Mouse (Mus musculus) liver, embryonic 16.5 days (tissue): ENCODE data around the gene AC140267.1. TPM values are rescaled to one million over a fixed set of nuclear protein-coding genes. Genes with fewer than 3 reads are reported as not detected.

Experiments used
- ATAC-seq: fragments of 200-750 bp; cut with Nextera tagmentation; 2 replicates; pipeline ENCODE4 v1.8.0; 2017; ENCODE audit warnings: low read depth, mild to moderate bottlenecking, moderate number of reproducible peaks, moderate library complexity
- H3K27ac ChIP-seq: fragments of 300-500 bp; sonication (generic); 2 replicates; pipeline ENCODE4 v1.5.1; 2014; ENCODE audit warnings: mild to moderate bottlenecking, low read length
- H3K27me3 ChIP-seq: fragments of 300-500 bp; sonication (generic); 2 replicates; pipeline ENCODE4 v1.6.1; 2014; ENCODE audit warnings: low read depth, low read length, mixed read lengths; ENCODE audit not compliant: control insufficient read depth, insufficient read depth
- H3K36me3 ChIP-seq: fragments of 300-500 bp; sonication (generic); 2 replicates; pipeline ENCODE4 v1.6.1; 2014; ENCODE audit warnings: mild to moderate bottlenecking; ENCODE audit not compliant: control insufficient read depth, insufficient read depth
- H3K4me1 ChIP-seq: fragments of 300-500 bp; sonication (generic); 2 replicates; pipeline ENCODE4 v1.6.1; 2014; ENCODE audit warnings: low read depth, low read length, mixed read lengths; ENCODE audit not compliant: control insufficient read depth
- H3K4me2 ChIP-seq: fragments of 300-500 bp; sonication (generic); 2 replicates; pipeline ENCODE4 v1.6.1; 2014; ENCODE audit warnings: low read depth, low read length, mixed read lengths
- H3K4me3 ChIP-seq: fragments of 300-500 bp; sonication (generic); 2 replicates; pipeline ENCODE4 v1.5.1; 2014; ENCODE audit warnings: low read depth, mild to moderate bottlenecking, low read length
- H3K9ac ChIP-seq: fragments of 300-500 bp; sonication (generic); 2 replicates; pipeline ENCODE4 v1.6.1; 2014; ENCODE audit warnings: low read depth, low read length
- H3K9me3 ChIP-seq: fragments of 300-500 bp; sonication (generic); replicated peaks from 2 replicates; pipeline ENCODE4 v1.6.1; 2016; ENCODE audit warnings: low read length; ENCODE audit not compliant: control insufficient read depth
- WGBS: fragments of 180-500 bp; shearing (Covaris S2); extraction: QIAGEN DNeasy Blood & Tissue Kit; methylation state at CpG from one replicate; pipeline ENCODE4 v1.1.7; 2014; ENCODE audit not compliant: insufficient replicate concordance; 5-methylcytosine and 5-hydroxymethylcytosine counted together
- polyA plus RNA-seq: library from polyadenylated mRNA; unstranded; fragments of >200 nt; fragmentation: Nextera tagmentation; extraction: Ambion mirVana; gene quantifications from 2 replicates; pipeline ENCODE4 v1.2.1, GENCODE M21; 2015

The AC140267.1 gene
- polyA plus RNA-seq, 1 experiment from 2014 or later: not detected

DNA sequence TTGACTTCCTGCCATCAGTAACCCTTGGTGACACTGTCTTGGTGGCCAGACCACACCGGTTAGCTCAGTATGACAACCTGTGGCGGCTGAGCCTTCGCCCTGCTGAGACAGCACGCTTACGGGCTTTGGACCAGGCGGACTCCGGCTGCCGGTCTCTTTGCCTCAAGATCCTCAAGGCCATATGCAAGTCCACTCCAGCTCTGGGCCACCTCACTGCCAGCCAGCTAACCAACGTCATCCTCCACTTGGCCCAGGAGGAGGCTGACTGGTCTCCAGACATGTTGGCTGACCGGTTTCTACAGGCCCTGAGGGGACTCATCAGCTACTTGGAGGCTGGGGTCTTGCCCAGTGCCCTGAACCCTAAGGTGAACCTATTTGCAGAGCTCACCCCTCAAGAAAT, 14.0 kb downstream of the AC140267.1 start:
- Histone ChIP-seq H3K4me2 (peak overlapping the region; percentile 67; the same call in 1 of the 2 replicates), H3K9me3 (no peaks in the 10 kb centered on the region), H3K4me3 (no peak overlapping the region), H3K36me3 (peaks cover 37% of the 10 kb centered on the region), H3K27me3 (no peaks in the 10 kb centered on the region), H3K27ac (peak overlapping the region; percentile 97), H3K9ac (peak overlapping the region; percentile 67), H3K4me1 (peaks cover 58% of the 10 kb centered on the region)
- no peak for ATAC-seq
- 82% methylated on average over 10 of the region's 10 CpGs for WGBS

GRCm38 (mm10) chr15:80250586-80250985, 15.0 kb downstream of the AC140267.1 start:
- peaks cover 58% of the 10 kb centered on the region for H3K4me1 ChIP-seq
- H3K4me2 ChIP-seq: peak overlapping the region; percentile 67
- peak; percentile 35 for ATAC-seq
- H3K4me3 ChIP-seq: peak overlapping the region; percentile 36
- peak overlapping the region; percentile 97 for H3K27ac ChIP-seq
- H3K9ac ChIP-seq: peak overlapping the region; percentile 67
- H3K27me3 ChIP-seq: no peaks in the 10 kb centered on the region
- peaks cover 37% of the 10 kb centered on the region for H3K36me3 ChIP-seq
- no peaks in the 10 kb centered on the region for H3K9me3 ChIP-seq
- 15% methylated on average over 6 of the region's 6 CpGs for WGBS

- no peak overlapping the region for H3K9ac ChIP-seq
- no peak for ATAC-seq
- peaks cover 35% of the 10 kb centered on the region for H3K36me3 ChIP-seq
- peaks cover 75% of the 10 kb centered on the region for H3K4me1 ChIP-seq
- no peaks in the 10 kb centered on the region for H3K27me3 ChIP-seq
- no peaks in the 10 kb centered on the region for H3K9me3 ChIP-seq
- H3K4me3 ChIP-seq: no peak overlapping the region
- H3K27ac ChIP-seq: peak overlapping the region; percentile 99
- H3K4me2 ChIP-seq: no peak overlapping the region; the same call in 1 of the 2 replicates
- 70% methylated on average over 2 of the region's 2 CpGs for WGBS
Observed at GRCm38 (mm10) chr15:80253530-80253929, 17.9 kb downstream of the AC140267.1 start.

DNA sequence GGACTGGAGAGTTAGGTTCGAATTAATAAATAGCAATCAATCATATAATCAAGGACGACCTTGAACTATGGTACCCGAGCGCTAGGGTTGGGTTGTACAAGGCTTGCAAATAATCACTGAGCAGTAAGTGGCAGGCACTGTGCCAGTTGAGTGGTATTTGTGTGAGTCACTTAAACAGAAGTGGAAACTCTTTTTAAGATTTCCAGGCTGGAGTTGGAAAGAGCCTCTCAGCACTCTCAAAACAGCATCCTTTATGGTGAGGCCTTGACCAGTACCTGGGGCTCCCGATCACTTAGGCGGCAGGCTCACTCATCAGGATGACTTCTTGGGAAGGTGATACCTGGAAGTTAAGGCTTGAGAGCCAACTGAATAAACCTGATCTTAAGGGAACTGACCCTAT, 18.6 kb downstream of the AC140267.1 start:
- Histone ChIP-seq H3K36me3 (peaks cover 29% of the 10 kb centered on the region), H3K4me2 (peak overlapping the region; percentile 97), H3K4me1 (peaks cover 76% of the 10 kb centered on the region), H3K27ac (peak overlapping the region; percentile 99), H3K27me3 (no peaks in the 10 kb centered on the region), H3K9ac (peak overlapping the region; percentile 86), H3K9me3 (no peaks in the 10 kb centered on the region), H3K4me3 (peak overlapping the region; percentile 91)
- no peak for ATAC-seq
- WGBS: 51% methylated on average over 6 of the region's 6 CpGs

- no peaks in the 10 kb centered on the region for H3K27me3 ChIP-seq
- peaks cover 74% of the 10 kb centered on the region for H3K4me1 ChIP-seq
- H3K27ac ChIP-seq: peak within 1 kb of the TSS; percentile 99
- peak within 1 kb of the TSS; percentile 96 for H3K9ac ChIP-seq
- no peaks in the 10 kb centered on the region for H3K9me3 ChIP-seq
- H3K4me3 ChIP-seq: peak within 1 kb of the TSS; percentile 91
- ATAC-seq: peak; percentile 89
- peaks cover 24% of the 10 kb centered on the region for H3K36me3 ChIP-seq
- H3K4me2 ChIP-seq: peak within 1 kb of the TSS; percentile 97
- under 1% methylated on average over 62 of the region's 62 CpGs for WGBS
Observed at GRCm38 (mm10) chr15:80254847-80255645, 19.4 kb downstream of the AC140267.1 start, which contains the start of gene Atf4. Gene Atf4, plus strand, starts transcription at chr15:80255184.

- under 1% methylated on average over 51 of the region's 51 CpGs for WGBS
- peak overlapping the region; percentile 96 for H3K9ac ChIP-seq
- peaks cover 28% of the 10 kb centered on the region for H3K36me3 ChIP-seq
- H3K27me3 ChIP-seq: no peaks in the 10 kb centered on the region
- no peaks in the 10 kb centered on the region for H3K9me3 ChIP-seq
- peaks cover 73% of the 10 kb centered on the region for H3K4me1 ChIP-seq
- H3K27ac ChIP-seq: peak overlapping the region; percentile 99
- H3K4me3 ChIP-seq: peak overlapping the region; percentile 91
- ATAC-seq: peak; percentile 35
- H3K4me2 ChIP-seq: peak overlapping the region; percentile 97
Observed at GRCm38 (mm10) chr15:80255646-80256121, 20.0 kb downstream of the AC140267.1 start.

DNA sequence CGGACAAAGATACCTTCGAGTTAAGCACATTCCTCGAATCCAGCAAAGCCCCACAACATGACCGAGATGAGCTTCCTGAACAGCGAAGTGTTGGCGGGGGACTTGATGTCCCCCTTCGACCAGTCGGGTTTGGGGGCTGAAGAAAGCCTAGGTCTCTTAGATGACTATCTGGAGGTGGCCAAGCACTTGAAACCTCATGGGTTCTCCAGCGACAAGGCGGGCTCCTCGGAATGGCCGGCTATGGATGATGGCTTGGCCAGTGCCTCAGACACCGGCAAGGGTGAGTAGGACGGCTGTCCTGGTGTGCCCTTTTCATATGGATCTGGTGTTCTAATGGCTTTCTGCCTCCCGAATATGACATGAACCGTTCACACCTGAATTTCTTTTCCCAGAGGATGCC, 20.6 kb downstream of the AC140267.1 start:
- H3K9ac ChIP-seq: peak overlapping the region; percentile 96
- no peaks in the 10 kb centered on the region for H3K27me3 ChIP-seq
- H3K4me2 ChIP-seq: peak overlapping the region; percentile 97
- peak overlapping the region; percentile 99 for H3K27ac ChIP-seq
- H3K36me3 ChIP-seq: peaks cover 28% of the 10 kb centered on the region
- no peak for ATAC-seq
- WGBS: 4% methylated on average over 16 of the region's 16 CpGs
- peak overlapping the region; percentile 91 for H3K4me3 ChIP-seq
- no peaks in the 10 kb centered on the region for H3K9me3 ChIP-seq
- peaks cover 68% of the 10 kb centered on the region for H3K4me1 ChIP-seq

- no peak for ATAC-seq
Observed at GRCm38 (mm10) chr15:80256656-80257601, 21.3 kb downstream of the AC140267.1 start.

More at GRCm38 (mm10) chr15:80256656-80257601, 21.3 kb downstream of the AC140267.1 start:
- peaks cover 28% of the 10 kb centered on the region for H3K36me3 ChIP-seq
- WGBS: 49% methylated on average over 12 of the region's 12 CpGs
- peak overlapping the region; percentile 97 for H3K4me2 ChIP-seq
- H3K27ac ChIP-seq: peak overlapping the region; percentile 99
- H3K4me3 ChIP-seq: peak overlapping the region; percentile 91
- H3K9ac ChIP-seq: peak overlapping the region; percentile 96
- H3K9me3 ChIP-seq: no peaks in the 10 kb centered on the region
- peaks cover 61% of the 10 kb centered on the region for H3K4me1 ChIP-seq
- H3K27me3 ChIP-seq: no peaks in the 10 kb centered on the region
